Comparison of ENCODE assay signal across 9 mouse cellular contexts in the genomic region with DNA sequence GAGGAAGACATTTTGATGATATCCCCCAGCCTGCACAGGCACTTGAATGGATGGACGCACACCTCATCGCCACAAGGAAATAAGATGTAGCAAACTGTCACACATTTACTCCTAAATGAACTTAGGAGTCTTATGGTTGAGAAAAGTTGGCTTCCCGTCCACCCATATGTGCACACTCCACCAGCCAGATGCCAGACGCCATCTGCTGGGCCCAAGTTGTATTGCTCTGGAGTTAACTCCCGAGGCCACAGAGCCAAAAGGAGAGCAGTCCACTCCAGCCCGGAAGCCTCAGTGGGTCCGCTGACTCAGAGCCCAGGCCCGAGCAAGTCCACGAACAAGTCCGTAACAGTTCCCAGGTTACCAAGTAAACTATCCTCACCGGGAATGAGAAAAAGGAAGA.
DNase-seq lines count a peak whose midpoint lies in the region; ATAC-seq and TF ChIP-seq lines count a peak whose summit lies in the region.
"Had no signal": no experiment of that assay in that cellular context is flagged by ENCODE, and none has a peak within 500 bp of the region (broad histone marks: within the 10 kb centered on the region; RNA-seq: fewer than 3 reads in every experiment).

No protein-coding gene starts in this region.

- WGBS in hindbrain, postnatal 0 days: 17% methylated on average over 11 of the region's 11 CpGs

- H3K4me1 ChIP-seq in hindbrain, postnatal 0 days (ENCODE audit: insufficient read depth, low read length): no peaks in the 10 kb centered on the region

- no peak overlapping the region for H3K4me2 ChIP-seq in hindbrain, postnatal 0 days (ENCODE audit: low read depth, low read length)
- H3K4me2 ChIP-seq: midbrain, embryonic 12.5 days had no signal

- H3K9ac ChIP-seq in hindbrain, postnatal 0 days (replicated peaks; ENCODE audit: low read length): no peak overlapping the region
- H3K9ac ChIP-seq: midbrain, embryonic 12.5 days had no signal

- no peak overlapping the region for H3K4me3 ChIP-seq in hindbrain, postnatal 0 days (ENCODE audit: low read length)
- H3K4me3 ChIP-seq: midbrain, embryonic 12.5 days had no signal

- no peaks in the 10 kb centered on the region for H3K9me3 ChIP-seq in hindbrain, postnatal 0 days (ENCODE audit: low read length)
- H3K9me3 ChIP-seq: midbrain, embryonic 12.5 days had no signal

- H3K36me3 ChIP-seq in hindbrain, postnatal 0 days (ENCODE audit: insufficient read depth, low read length): no peaks in the 10 kb centered on the region
- H3K36me3 ChIP-seq: midbrain, embryonic 12.5 days had no signal

- peak; percentile 95 for TF ChIP-seq CTCF in hindbrain, postnatal 0 days (IDR thresholded peaks at IDR 0.05; ENCODE audit: low read depth)

- peak; percentile 81 for DNase-seq in ZHBTc4 (ENCODE audit: low read depth, low spot score)
- peak; percentile 89 to 91 for DNase-seq in cerebellum, postnatal 10 days
- DNase-seq in frontal cortex, postnatal 36 days (ENCODE audit: low spot score in 2 of 2): peak; percentile 71 to 85
- DNase-seq in hindbrain, postnatal 0 days (ENCODE audit: low spot score): peak; percentile 85
- DNase-seq in left cerebral cortex, adult 11 months (ENCODE audit: low spot score): peak; percentile 43
- DNase-seq in lung, postnatal 36 days: peak; percentile 88
- DNase-seq in right cerebral cortex, postnatal 4 days: peak; percentile 77
- peak; percentile 73 to 76 for DNase-seq in urinary bladder, postnatal 36 days (ENCODE audit: low spot score in 2 of 2)

- ATAC-seq in hindbrain, postnatal 0 days: peak; percentile 59; the same call in 1 of the 2 replicates

- H3K27me3 ChIP-seq in hindbrain, postnatal 0 days (ENCODE audit: insufficient read depth, low read length): no peaks in the 10 kb centered on the region

- H3K27ac ChIP-seq in hindbrain, postnatal 0 days: no peak overlapping the region
- H3K27ac ChIP-seq: midbrain, embryonic 12.5 days had no signal
